Mouse (Mus musculus) olfactory bulb, adult 2 months (tissue): ENCODE measurements around the gene Gm21885. TPM values are rescaled to one million over a fixed set of nuclear protein-coding genes. Genes with fewer than 3 reads are reported as not detected.

Source experiments
- H3K27ac ChIP-seq: fragments of 200-500 bp; 2 replicates; pipeline ENCODE4 v1.5.1; 2012; ENCODE audit warnings: low read depth, low read length; ENCODE audit not compliant: insufficient read depth
- H3K4me1 ChIP-seq: fragments of 200-500 bp; 2 replicates; pipeline ENCODE4 v1.6.1; 2012; ENCODE audit warnings: low read length; ENCODE audit not compliant: control insufficient read depth, insufficient read depth
- H3K4me3 ChIP-seq: fragments of 200-500 bp; 2 replicates; pipeline ENCODE4 v1.5.1; 2012; ENCODE audit warnings: mild to moderate bottlenecking, low read depth, low read length, moderate library complexity; ENCODE audit not compliant: insufficient read depth
- CTCF ChIP-seq: fragments of 200-500 bp; IDR thresholded peaks from 2 replicates; pipeline ENCODE4 v1.5.1; 2012; ENCODE audit warnings: low read depth, mild to moderate bottlenecking, low read length, moderate library complexity; ENCODE audit not compliant: insufficient read depth
- POLR2A ChIP-seq: fragments of 200-500 bp; IDR thresholded peaks from 2 replicates; pipeline ENCODE4 v1.6.1; 2012; ENCODE audit warnings: mild to moderate bottlenecking, low read depth, low read length, moderate library complexity; ENCODE audit not compliant: insufficient read depth
- WGBS: fragments of 180-500 bp; shearing (Covaris S2); methylation state at CpG from one replicate; pipeline ENCODE4 v1.1.7; 2018; 5-methylcytosine and 5-hydroxymethylcytosine counted together
- polyA plus RNA-seq: library from polyadenylated mRNA; stranded (reverse); fragments of >200 nt; gene quantifications from 2 replicates; pipeline ENCODE4 v1.2.4, GENCODE M21; 2012; ENCODE audit warnings: low replicate concordance; ENCODE audit not compliant: missing spikeins, insufficient read depth, insufficient read length

Gene Gm21885
- polyA plus RNA-seq, 1 experiment: not detected

DNA sequence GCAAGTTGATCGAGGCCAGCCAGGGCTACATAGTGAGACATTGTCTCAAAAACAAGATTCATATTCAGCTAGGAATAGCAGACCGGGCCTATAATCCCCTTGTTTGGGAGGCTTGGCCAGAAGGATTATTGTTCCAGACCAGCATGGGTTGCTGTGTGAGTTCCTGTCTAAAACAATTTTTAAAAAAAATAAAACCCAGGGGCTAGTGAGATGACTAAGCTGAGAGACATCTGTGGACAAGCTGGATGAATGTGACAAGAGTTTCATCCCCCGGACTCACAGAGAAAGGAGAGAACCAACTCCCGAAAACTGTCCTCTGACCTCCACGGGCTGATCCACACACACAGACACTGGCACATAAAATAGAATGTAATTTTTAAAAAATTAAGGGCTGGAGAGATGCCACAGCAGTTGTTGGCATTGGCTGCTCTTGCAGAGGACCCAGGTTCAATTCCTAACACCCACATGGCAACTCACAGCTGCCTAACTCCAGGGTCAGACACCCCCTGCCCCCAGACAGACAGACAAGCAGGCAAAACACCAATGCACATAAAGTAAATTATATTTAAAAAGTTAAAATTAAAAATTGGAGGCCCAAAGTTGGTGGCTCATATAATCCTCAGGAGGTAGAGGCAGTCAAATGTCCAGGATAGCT is 41.7 kb downstream of the Gm21885 start:
- no peak overlapping the region for H3K4me3 ChIP-seq
- peaks cover 7% of the 10 kb centered on the region for H3K4me1 ChIP-seq
- WGBS: 69% methylated on average over 5 of the region's 5 CpGs
- H3K27ac ChIP-seq: no peak overlapping the region
- TF ChIP-seq POLR2A (no peak), CTCF (no peak)

DNA sequence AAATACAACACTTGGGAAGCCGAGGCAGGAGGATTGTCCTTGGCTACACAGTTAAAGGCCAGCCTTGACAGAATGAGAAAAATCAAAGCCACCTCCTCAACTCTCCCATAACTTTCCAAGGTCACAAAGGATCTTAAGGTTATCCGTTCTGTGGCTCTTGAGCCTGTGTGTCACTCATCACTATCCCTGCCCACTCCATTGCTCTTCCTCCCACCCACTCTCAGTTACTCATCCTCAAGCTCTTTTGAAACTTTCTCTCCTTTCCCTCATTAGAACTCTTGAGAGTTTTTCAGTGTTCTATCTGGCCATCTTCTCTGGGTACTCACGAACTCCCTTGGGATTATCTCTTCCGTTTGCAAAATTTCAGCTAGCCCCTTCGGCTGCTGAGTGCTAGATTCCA is 42.9 kb downstream of the Gm21885 start:
- no peak for TF ChIP-seq CTCF
- no peak for TF ChIP-seq POLR2A
- WGBS: 89% methylated on average over 5 of the region's 5 CpGs
- no peak overlapping the region for H3K4me3 ChIP-seq
- peaks cover 5% of the 10 kb centered on the region; the same call in 1 of the 2 replicates for H3K4me1 ChIP-seq
- H3K27ac ChIP-seq: no peak overlapping the region

DNA sequence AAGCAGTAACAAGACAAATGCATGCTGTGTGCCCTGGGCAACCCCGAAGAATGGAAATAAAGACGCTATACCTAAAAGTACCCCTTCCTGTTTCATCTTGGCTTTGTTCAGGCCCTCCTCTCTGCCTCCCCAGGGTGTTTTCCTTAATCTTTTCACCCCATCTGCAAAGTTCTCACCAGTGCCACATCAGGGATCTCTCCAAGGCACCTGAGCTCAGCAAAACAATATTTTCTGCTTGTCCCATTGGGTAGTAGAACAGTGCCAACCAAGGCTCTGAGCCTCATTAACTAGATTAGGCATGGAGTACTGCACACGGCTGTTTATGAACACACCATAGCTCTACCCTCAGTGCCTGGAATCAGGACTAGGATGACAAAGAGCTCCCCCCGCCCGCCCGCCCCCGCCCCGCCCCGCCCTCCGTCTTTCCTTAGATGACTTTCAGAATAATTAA is 45.3 kb downstream of the Gm21885 start:
- H3K4me1 ChIP-seq: peaks cover 7% of the 10 kb centered on the region; the same call in 1 of the 2 replicates

DNA sequence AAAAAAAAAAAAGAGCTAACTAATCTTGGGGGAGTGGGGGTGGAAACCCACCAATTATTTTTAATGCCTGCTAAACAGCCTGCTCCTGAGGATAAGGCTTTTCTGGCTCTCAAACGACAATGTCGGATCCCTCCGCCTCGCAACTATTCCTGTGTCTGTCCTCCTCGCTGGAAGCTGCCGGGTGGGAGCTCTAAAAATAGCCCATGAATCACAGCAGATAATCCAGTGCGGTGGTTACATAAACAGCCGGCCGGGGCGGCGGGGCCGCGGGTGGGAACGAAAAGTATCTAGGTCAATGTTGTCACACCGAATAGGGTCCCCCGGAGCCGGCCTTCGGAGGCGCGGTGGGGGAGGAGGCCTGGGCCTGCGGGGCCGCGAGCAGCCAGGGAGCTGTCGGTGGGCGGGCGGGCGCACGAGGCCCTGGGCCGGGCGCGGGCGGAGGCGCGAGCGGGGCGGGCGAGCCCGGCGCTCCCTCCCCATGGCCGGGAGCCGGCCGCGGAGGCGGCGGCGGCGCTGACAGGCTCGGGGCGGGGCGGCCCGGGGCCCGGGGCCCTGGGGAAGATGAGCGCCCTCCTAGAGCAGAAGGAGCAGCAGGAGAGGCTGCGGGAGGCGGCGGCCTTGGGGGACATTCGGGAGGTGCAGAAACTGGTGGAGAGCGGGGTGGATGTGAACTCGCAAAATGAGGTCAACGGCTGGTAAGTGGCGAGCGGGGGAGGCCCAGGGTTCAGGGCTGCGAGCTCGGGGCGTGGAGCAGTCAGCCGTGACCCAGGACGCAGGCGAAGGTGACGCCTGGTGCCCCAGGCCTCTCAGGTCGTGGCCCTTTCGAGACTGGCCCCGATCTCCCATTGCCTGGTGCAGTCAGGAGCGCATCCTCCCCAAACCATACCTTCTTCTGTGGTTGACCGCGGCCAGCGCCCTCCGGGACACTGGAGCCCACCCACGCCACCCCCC is 46.3 kb downstream of the Gm21885 start, which contains the start of gene Ankrd40:
TSS of gene Ankrd40 (plus strand) at position 309 of the 951 bp plus-strand sequence.
- under 1% methylated on average over 78 of the region's 78 CpGs for WGBS
- H3K4me1 ChIP-seq: peaks cover 7% of the 10 kb centered on the region; the same call in 1 of the 2 replicates
- peak within 1 kb of the TSS; percentile 99 for H3K27ac ChIP-seq
- TF ChIP-seq CTCF (no peak), POLR2A (peak; percentile 72)
- H3K4me3 ChIP-seq: peak within 1 kb of the TSS; percentile 93

More for the DNA sequence above, 45.3 kb downstream of the Gm21885 start:
- TF ChIP-seq POLR2A: no peak
- TF ChIP-seq CTCF: no peak
- H3K4me3 ChIP-seq: no peak overlapping the region
- WGBS: under 1% methylated on average over 10 of the region's 10 CpGs
- peak overlapping the region; percentile 94 for H3K27ac ChIP-seq

DNA sequence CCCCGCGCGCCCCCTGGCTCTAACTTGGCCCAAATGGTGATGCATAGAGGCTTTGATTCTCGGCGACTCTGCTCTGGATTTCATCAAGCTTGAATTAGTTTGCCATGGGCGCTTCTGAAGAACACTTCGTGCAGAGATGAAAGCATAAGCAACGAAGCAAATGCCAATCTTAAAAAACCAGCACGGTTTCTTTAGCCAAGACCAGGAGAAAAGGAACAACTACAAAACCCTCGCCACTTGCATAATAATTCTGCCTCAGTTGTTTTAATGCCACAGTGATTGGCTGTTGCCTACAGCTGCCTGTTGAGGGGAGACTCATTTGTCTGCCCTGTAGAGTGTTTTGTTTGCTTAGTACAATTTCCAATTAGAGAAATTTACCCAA is 47.0 kb downstream of the Gm21885 start:
- Histone ChIP-seq H3K4me1 (peaks cover 7% of the 10 kb centered on the region; the same call in 1 of the 2 replicates), H3K4me3 (peak overlapping the region; percentile 93), H3K27ac (peak overlapping the region; percentile 99; the same call in 1 of the 2 replicates)
- TF ChIP-seq CTCF (no peak), POLR2A (no peak)
- WGBS: 0% methylated on average over 10 of the region's 10 CpGs

DNA sequence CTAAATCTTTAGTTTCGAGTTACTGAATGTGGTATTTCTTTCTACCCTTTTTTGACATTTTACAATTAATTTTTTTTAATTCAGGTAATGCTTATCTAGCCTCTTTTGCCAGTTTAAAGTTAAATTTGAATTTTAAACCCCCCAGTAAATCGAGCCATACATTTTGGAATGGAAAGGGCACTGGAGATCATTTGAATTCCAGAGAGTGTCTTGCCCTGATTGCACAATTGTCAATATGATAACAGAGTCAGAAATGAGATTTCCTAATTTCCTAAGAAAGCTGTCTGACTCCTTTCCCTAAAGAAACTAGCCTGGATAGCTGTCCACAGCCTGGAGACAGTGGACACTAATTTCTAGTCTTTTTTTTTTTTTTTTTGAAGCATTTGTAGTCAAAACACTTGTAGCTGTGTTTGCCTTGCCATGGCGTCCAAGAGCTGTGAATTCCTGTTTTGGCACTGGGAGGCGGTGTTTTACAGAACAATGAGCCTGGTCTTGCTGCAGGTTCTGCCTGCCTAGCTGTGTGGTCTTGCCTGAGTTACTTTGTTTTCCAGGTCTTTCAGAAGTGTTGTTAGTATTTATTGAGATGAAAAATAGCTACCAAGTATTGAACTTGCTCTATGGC is 47.7 kb downstream of the Gm21885 start:
- H3K4me1 ChIP-seq: peaks cover 7% of the 10 kb centered on the region; the same call in 1 of the 2 replicates
- TF ChIP-seq CTCF: no peak
- TF ChIP-seq POLR2A: no peak
- H3K4me3 ChIP-seq: no peak overlapping the region
- WGBS: 14% methylated on average over 4 of the region's 4 CpGs
- no peak overlapping the region for H3K27ac ChIP-seq

DNA sequence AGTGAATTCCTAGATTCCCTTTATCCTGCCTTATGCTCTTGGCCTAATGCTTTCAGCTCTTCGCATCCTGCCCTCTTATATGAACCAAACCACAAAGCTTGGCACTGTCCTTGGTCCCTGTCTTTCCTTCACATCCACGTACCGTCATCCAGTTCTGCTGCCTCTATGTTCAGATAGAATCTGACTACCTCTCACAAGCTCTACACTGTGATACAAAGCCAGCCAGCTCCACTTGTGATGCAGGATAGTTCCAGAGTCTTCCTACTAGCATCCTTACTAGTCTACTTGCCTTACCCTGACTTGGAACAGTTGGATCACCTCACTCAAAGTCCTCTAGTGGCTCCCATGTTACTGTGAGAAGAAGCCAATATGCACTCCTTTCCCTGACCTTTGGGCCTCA is 48.5 kb downstream of the Gm21885 start:
- Histone ChIP-seq H3K4me3 (no peak overlapping the region), H3K27ac (no peak overlapping the region), H3K4me1 (peaks cover 7% of the 10 kb centered on the region; the same call in 1 of the 2 replicates)
- TF ChIP-seq CTCF: no peak
- no peak for TF ChIP-seq POLR2A
- 65% methylated on average over 3 of the region's 3 CpGs for WGBS

DNA sequence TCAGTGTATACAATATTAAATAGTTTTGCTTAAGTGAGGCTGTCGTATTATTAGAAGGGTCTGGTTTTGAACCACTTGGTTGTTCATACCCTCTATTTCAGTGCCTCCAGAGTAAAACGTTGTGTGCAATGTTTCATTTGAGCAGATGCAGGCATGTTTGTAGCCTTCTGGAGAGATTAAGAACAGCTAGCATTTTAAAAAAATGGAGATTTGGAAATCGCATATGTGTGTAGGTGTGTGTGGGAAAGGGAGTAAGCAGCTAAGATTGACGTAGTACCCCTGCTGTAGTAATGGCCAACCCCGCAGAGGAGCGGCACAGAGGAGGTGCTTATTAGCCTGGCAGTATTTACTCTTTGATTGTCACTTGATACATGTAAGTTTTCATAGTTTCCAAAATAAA is 51.1 kb downstream of the Gm21885 start:
- 54% methylated on average over 6 of the region's 6 CpGs for WGBS

More for the DNA sequence above, 51.1 kb downstream of the Gm21885 start:
- TF ChIP-seq CTCF (no peak), POLR2A (no peak)
- Histone ChIP-seq H3K4me3 (no peak overlapping the region), H3K27ac (no peak overlapping the region), H3K4me1 (peaks cover 2% of the 10 kb centered on the region; the same call in 1 of the 2 replicates)
